Mouse (Mus musculus) E14TG2a.4 (cell line): ENCODE data around the gene Pdk2.

Experiments used
- CTCF ChIP-seq: conservative IDR thresholded peaks from 2 replicates; pipeline ENCODE4 v1.5.1; 2014; ENCODE audit warnings: low read length
- POU5F1 ChIP-seq: IDR thresholded peaks from 2 replicates; pipeline ENCODE4 v1.6.1; 2014; ENCODE audit warnings: low read length, borderline replicate concordance

GRCm38 (mm10) chr11:95073835-95074234, 32.7 kb upstream of the Pdk2 start:
- TF ChIP-seq CTCF = no peak
- no peak for TF ChIP-seq POU5F1
